Mouse (Mus musculus) hindbrain, postnatal 0 days (tissue): ENCODE results near the gene Capn9. TPM values are rescaled to one million over a fixed set of nuclear protein-coding genes. Genes with fewer than 3 reads are reported as not detected.

Source experiments
- ATAC-seq: fragments of 200-750 bp; cut with Nextera tagmentation; 2 replicates; pipeline ENCODE4 v1.8.0; 2017; ENCODE audit warnings: mild to moderate bottlenecking, moderate TSS enrichment, moderate library complexity
- DNase-seq: peaks from one replicate; pipeline ENCODE4 v3.0.0-alpha.2; 2015; ENCODE audit warnings: low spot score
- H3K27ac ChIP-seq: fragments of 300-500 bp; sonication (generic); 2 replicates; pipeline ENCODE4 v1.5.1; 2014; ENCODE audit warnings: mild to moderate bottlenecking
- H3K27me3 ChIP-seq: fragments of 300-500 bp; sonication (generic); 2 replicates; pipeline ENCODE4 v1.6.1; 2014; ENCODE audit warnings: low read length, mixed read lengths; ENCODE audit not compliant: insufficient read depth
- H3K36me3 ChIP-seq: fragments of 300-500 bp; sonication (generic); 2 replicates; pipeline ENCODE4 v1.6.1; 2014; ENCODE audit warnings: low read length, mixed read lengths; ENCODE audit not compliant: insufficient read depth
- H3K4me1 ChIP-seq: fragments of 300-500 bp; sonication (generic); 2 replicates; pipeline ENCODE4 v1.6.1; 2014; ENCODE audit warnings: antibody characterized with exemption, low read length, mixed read lengths; ENCODE audit not compliant: insufficient read depth
- H3K4me2 ChIP-seq: fragments of 300-500 bp; sonication (generic); 2 replicates; pipeline ENCODE4 v1.6.1; 2014; ENCODE audit warnings: low read depth, mild to moderate bottlenecking, low read length, moderate library complexity, mixed read lengths
- H3K4me3 ChIP-seq: fragments of 300-500 bp; sonication (generic); 2 replicates; pipeline ENCODE4 v1.5.1; 2014; ENCODE audit warnings: low read length
- H3K9ac ChIP-seq: fragments of 300-500 bp; sonication (generic); replicated peaks from 2 replicates; pipeline ENCODE4 v1.6.1; 2014; ENCODE audit warnings: mild to moderate bottlenecking, low read length, moderate library complexity, mixed read lengths
- H3K9me3 ChIP-seq: fragments of 300-500 bp; sonication (generic); 2 replicates; pipeline ENCODE4 v1.6.1; 2016; ENCODE audit warnings: low read length, mixed read lengths
- CTCF ChIP-seq: IDR thresholded peaks from 2 replicates; pipeline ENCODE4 v1.5.1; 2016; ENCODE audit warnings: antibody characterized with exemption, control low read depth, low read depth
- WGBS: fragments of 180-500 bp; shearing (Covaris S2); extraction: QIAGEN DNeasy Blood & Tissue Kit; methylation state at CpG from one replicate; pipeline ENCODE4 v1.1.7; 2014; 5-methylcytosine and 5-hydroxymethylcytosine counted together
- polyA plus RNA-seq: library from polyadenylated mRNA; unstranded; fragments of >200 nt; fragmentation: Nextera tagmentation; extraction: Ambion mirVana; gene quantifications from 2 replicates; pipeline ENCODE4 v1.2.1, GENCODE M21; 2015
- total RNA-seq: library from RNA; depleted of rRNA; stranded (reverse); fragments of >200 nt; gene quantifications from 2 replicates; pipeline ENCODE4 v1.2.3, GENCODE M21; 2014

Gene Capn9
- total and polyA plus RNA-seq, 2 experiments from 2014 or later: 0.39 TPM; not detected in 1

DNA sequence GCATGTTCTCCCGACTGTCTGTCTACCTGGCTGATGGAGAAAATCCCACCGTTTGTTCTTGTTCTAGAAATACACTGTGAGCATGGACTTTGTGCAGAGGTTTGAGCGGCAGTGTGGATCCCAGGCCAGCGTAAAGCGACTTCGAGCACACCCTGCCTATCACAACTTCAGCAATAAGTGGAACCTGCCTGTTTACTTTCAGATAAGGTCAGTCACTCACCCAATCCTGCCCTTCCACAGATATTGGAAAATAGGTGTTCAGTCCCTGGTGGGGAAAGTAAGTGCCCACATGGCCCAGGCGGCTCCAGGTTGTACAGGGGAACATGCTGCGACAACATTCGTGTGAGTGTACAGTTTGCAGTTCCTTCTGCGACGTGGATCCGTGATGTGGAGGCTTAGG, 35.0 kb upstream of the Capn9 start:
- no peak for ATAC-seq

DNA sequence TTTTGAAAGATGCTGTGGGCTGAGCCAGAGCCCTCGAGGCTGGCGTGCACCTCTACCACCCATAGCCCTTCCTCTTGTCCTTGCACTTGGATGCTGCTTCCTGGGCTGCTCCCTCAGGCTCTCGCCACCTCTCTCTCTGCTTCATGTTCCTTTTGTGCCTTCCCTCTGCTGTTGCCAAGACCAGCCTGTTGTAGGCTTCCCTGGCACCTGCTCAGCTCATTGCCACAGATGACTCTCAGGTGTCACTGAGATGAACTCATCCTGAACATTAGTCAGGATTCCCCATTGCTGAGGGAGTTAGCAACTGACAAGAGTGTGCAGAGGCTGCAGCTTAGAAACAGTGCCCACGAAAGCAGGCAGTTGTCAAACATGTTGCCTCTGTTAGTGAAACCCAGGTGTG, 33.9 kb upstream of the Capn9 start:
- Histone ChIP-seq H3K9ac (no peak overlapping the region), H3K4me2 (no peak overlapping the region), H3K4me1 (no peaks in the 10 kb centered on the region), H3K9me3 (no peaks in the 10 kb centered on the region), H3K27me3 (no peaks in the 10 kb centered on the region), H3K4me3 (no peak overlapping the region), H3K27ac (no peak overlapping the region), H3K36me3 (peaks cover 90% of the 10 kb centered on the region)
- WGBS: 97% methylated on average over 4 of the region's 4 CpGs
- no peak for TF ChIP-seq CTCF
- DNase-seq: no peak
- no peak for ATAC-seq

More for the DNA sequence above, 35.0 kb upstream of the Capn9 start:
- no peak for TF ChIP-seq CTCF
- peaks cover 86% of the 10 kb centered on the region for H3K36me3 ChIP-seq
- H3K27ac ChIP-seq: no peak overlapping the region
- 96% methylated on average over 12 of the region's 12 CpGs for WGBS
- no peaks in the 10 kb centered on the region for H3K9me3 ChIP-seq
- no peak for DNase-seq
- H3K4me3 ChIP-seq: no peak overlapping the region
- H3K4me1 ChIP-seq: no peaks in the 10 kb centered on the region
- no peak overlapping the region for H3K4me2 ChIP-seq
- H3K9ac ChIP-seq: no peak overlapping the region
- H3K27me3 ChIP-seq: no peaks in the 10 kb centered on the region

DNA sequence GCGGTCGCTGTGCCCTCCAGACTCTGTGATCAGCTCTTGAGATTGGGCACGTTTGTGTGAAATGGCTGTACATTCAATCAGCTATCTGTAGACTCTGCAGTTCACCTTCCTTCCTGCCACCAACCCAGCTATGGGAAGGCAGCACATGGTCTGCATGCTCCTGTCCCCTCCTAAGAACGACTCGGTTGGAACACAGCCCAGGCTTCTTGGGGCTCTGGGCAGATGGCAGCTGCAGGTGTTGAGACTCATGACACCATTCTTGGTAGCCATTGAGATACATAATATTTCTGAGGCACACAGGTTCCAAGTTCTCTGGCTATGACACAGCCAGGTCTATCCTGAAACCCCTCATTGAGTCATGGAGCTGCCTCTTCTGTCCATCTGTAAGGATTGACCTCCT, 32.6 kb upstream of the Capn9 start:
- Histone ChIP-seq H3K9ac (no peak overlapping the region), H3K36me3 (peaks cover 90% of the 10 kb centered on the region), H3K4me1 (no peaks in the 10 kb centered on the region), H3K4me2 (no peak overlapping the region), H3K4me3 (no peak overlapping the region), H3K27me3 (no peaks in the 10 kb centered on the region), H3K27ac (no peak overlapping the region), H3K9me3 (no peaks in the 10 kb centered on the region)
- WGBS: 83% methylated on average over 5 of the region's 5 CpGs
- no peak for ATAC-seq
- no peak for DNase-seq
- no peak for TF ChIP-seq CTCF

DNA sequence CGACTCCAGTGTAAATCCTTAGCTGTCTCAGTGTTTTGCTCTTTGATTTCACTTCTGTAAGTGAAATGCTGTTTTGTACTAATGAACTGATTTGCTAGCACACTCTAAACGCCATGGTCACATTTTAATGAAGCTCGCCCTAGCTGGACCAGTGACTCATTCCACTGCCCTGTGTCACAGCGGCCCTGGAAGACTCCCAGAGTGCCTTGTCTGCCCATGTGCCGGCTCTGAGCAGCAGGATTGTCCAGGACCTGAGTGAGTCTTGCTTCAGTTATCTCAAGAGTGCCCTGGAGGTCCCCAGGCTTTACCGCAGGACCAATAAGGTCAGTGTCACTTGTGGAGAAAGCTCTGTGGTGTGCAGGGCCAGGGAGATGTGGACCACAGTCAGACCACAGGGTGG, 29.5 kb upstream of the Capn9 start:
- ATAC-seq: no peak
- no peak for DNase-seq
- H3K27ac ChIP-seq: no peak overlapping the region
- H3K4me1 ChIP-seq: no peaks in the 10 kb centered on the region
- no peaks in the 10 kb centered on the region for H3K27me3 ChIP-seq
- no peak for TF ChIP-seq CTCF
- no peak overlapping the region for H3K4me2 ChIP-seq
- H3K9me3 ChIP-seq: no peaks in the 10 kb centered on the region
- 87% methylated on average over 6 of the region's 6 CpGs for WGBS
- no peak overlapping the region for H3K9ac ChIP-seq
- peaks cover 87% of the 10 kb centered on the region for H3K36me3 ChIP-seq
- H3K4me3 ChIP-seq: no peak overlapping the region

DNA sequence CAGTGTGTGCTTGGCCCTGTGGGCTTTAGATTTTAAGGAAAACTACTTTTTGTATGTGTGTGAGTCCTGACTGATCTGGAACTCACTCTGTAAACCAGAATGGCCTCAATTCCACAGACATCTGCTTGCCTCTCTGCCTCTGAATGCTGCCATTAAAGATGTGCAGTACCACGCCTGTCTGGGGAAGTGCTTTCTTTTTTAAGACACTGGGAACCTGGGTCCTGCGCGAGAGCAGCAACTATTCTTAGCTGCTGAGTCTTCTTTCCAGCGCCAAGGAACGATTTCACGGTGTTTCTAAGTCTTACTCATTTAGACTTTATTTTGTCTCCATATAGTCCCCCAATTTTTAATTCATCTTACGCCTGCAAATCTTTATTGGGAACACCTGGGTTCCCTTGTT, 29.1 kb upstream of the Capn9 start:
- no peak for TF ChIP-seq CTCF
- Histone ChIP-seq H3K36me3 (peaks cover 87% of the 10 kb centered on the region), H3K4me1 (no peaks in the 10 kb centered on the region), H3K4me2 (no peak overlapping the region), H3K9me3 (no peaks in the 10 kb centered on the region), H3K9ac (no peak overlapping the region), H3K27ac (no peak overlapping the region), H3K4me3 (no peak overlapping the region), H3K27me3 (no peaks in the 10 kb centered on the region)
- 79% methylated on average over 7 of the region's 7 CpGs for WGBS
- DNase-seq (no peak), ATAC-seq (no peak)

DNA sequence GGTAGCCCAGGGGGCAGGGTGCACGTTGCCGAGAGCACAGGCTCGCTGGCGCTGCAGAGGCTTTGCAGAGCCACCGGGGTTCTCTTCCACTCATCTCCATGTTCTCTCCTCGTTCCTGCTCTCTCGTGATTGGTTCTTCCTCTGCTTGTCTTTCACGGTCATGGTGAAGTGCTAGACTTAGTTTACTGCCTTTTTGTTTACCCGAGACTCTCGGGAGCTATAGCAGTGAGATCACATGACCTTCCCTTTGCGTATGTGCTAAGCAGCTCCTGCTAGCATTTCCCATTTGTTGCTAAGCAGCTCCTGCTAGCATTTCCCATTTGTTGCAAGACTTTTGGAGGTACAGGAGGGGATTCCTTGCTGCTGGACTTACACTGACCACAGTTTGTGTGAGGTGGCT, 28.6 kb upstream of the Capn9 start:
- ATAC-seq: no peak

DNA sequence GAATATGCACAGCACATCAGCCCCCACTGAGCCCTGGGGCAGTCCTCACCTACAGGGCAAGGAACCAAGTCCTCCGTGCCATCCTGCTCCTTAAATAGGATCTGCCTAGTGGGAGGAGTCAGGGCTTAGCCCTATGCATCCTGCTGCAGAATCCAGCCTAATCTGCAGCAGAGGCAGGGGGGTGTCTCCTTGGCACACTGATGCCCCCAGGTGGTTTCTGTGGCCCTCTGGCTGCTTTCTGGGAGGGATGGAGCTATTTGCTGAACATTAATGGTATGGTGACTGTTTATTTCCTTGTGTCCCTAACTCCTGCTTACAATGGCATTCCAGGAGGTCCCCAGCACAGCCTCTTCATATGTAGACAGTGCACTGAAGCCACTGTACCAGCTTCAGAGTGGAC, 27.7 kb upstream of the Capn9 start:
- 52% methylated on average over 1 of the region's 1 CpGs for WGBS
- H3K9ac ChIP-seq: no peak overlapping the region
- no peak for TF ChIP-seq CTCF

More for the DNA sequence above, 28.6 kb upstream of the Capn9 start:
- TF ChIP-seq CTCF: no peak
- Histone ChIP-seq H3K9me3 (no peaks in the 10 kb centered on the region), H3K9ac (no peak overlapping the region), H3K27ac (no peak overlapping the region), H3K4me3 (no peak overlapping the region), H3K4me2 (no peak overlapping the region), H3K36me3 (peaks cover 87% of the 10 kb centered on the region), H3K27me3 (no peaks in the 10 kb centered on the region), H3K4me1 (no peaks in the 10 kb centered on the region)
- 62% methylated on average over 11 of the region's 11 CpGs for WGBS
- DNase-seq: peak; percentile 48

More for the DNA sequence above, 27.7 kb upstream of the Capn9 start:
- Histone ChIP-seq H3K9me3 (no peaks in the 10 kb centered on the region), H3K27me3 (no peaks in the 10 kb centered on the region), H3K4me1 (no peaks in the 10 kb centered on the region), H3K36me3 (peaks cover 85% of the 10 kb centered on the region), H3K27ac (no peak overlapping the region), H3K4me2 (no peak overlapping the region), H3K4me3 (no peak overlapping the region)
- no peak for DNase-seq
- no peak for ATAC-seq
